Mouse (Mus musculus) bone marrow macrophage, adult 2 months (primary cell): ENCODE data around the gene Micu2.
"Not testable (repeated sequence)": the region's sequence is repeated elsewhere in the genome, so short reads cannot be mapped to it uniquely, and the experiment has no call there.

Source experiments
- CTCF ChIP-seq: IDR thresholded peaks from 2 replicates; pipeline ENCODE4 v1.5.1; 2012; ENCODE audit warnings: low read depth, mild to moderate bottlenecking, low read length, moderate library complexity
- POLR2A ChIP-seq: IDR thresholded peaks from 2 replicates; pipeline ENCODE4 v1.6.1; 2012; ENCODE audit warnings: mild to moderate bottlenecking, low read depth, low read length, borderline replicate concordance

DNA sequence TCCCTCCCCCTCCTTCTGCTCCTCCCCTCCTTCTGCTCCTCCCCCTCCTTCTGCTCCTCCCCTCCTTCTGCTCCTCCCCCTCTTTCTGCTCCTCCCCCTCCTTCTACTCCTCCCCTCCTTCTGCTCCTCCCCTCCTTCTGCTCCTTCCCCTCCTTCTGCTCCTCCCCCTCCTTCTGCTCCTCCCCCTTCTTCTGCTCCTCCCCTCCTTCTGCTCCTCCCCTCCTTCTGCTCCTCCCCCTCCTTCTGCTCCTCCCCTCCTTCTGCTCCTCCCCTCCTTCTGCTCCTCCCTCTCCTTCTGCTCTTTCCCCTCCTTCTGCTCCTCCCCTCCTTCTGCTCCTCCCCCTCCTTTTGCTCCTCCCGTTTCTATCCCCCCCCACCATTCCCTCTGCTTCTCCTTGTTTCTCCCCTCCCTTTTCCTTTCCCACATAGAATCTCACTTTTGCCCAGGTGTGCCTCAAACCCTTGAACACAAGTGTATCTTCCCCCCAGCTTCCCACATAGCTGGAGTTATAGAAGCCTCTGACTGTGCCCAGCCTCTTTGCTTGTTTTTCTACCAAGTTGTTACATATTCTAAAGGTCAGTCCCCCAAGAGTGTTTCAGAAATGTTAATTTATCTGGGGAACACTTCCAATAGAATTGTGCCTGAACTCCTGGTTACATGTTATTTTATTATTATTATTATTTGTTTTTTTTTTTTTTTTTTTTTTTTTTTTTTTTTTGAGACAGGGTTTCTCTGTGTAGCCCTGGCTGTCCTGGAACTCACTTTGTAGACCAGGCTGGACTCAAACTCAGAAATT is 86.7 kb downstream of the Micu2 start:
- not testable (repeated sequence) for TF ChIP-seq CTCF, POLR2A
